Mouse (Mus musculus) kidney, postnatal 10 days (tissue): ENCODE data around the gene Zcchc14.

Experiments used
- DNase-seq: peaks from one replicate; pipeline ENCODE4 v3.0.0; 2021; ENCODE audit warnings: mixed read lengths

Zcchc14 gene

GRCm38 (mm10) chr8:121663101-121663500, 10.4 kb upstream of the Zcchc14 start:
- no peak for DNase-seq

GRCm38 (mm10) chr8:121661631-121662357, 9.1 kb upstream of the Zcchc14 start:
- no peak for DNase-seq

GRCm38 (mm10) chr8:121660602-121661001, 7.9 kb upstream of the Zcchc14 start:
- no peak for DNase-seq

GRCm38 (mm10) chr8:121654966-121655494, 2.3 kb upstream of the Zcchc14 start:
- DNase-seq = no peak

GRCm38 (mm10) chr8:121654131-121654530, 1.4 kb upstream of the Zcchc14 start:
- peak; percentile 11 for DNase-seq

GRCm38 (mm10) chr8:121653340-121654019, 779 bp upstream of the Zcchc14 start:
- DNase-seq = peak; percentile 44

GRCm38 (mm10) chr8:121651874-121652361, 783 bp downstream of the Zcchc14 start:
- peak; percentile 72 for DNase-seq

- peak; percentile 57 for DNase-seq
Observed at GRCm38 (mm10) chr8:121651308-121651873, 1.3 kb downstream of the Zcchc14 start.

GRCm38 (mm10) chr8:121650389-121651307, 2.1 kb downstream of the Zcchc14 start:
- DNase-seq = peak; percentile 41

- peak; percentile 61 for DNase-seq
Observed at GRCm38 (mm10) chr8:121649904-121650303, 2.8 kb downstream of the Zcchc14 start.

- DNase-seq = peak; percentile 30
Observed at GRCm38 (mm10) chr8:121649423-121649822, 3.3 kb downstream of the Zcchc14 start.

GRCm38 (mm10) chr8:121648451-121648850, 4.2 kb downstream of the Zcchc14 start:
- peak; percentile 14 for DNase-seq

- DNase-seq = peak; percentile 46
Observed at GRCm38 (mm10) chr8:121647511-121648215, 5.0 kb downstream of the Zcchc14 start.

- no peak for DNase-seq
Observed at GRCm38 (mm10) chr8:121643384-121643783, 9.3 kb downstream of the Zcchc14 start.

- DNase-seq = no peak
Observed at GRCm38 (mm10) chr8:121642804-121643203, 9.9 kb downstream of the Zcchc14 start.

GRCm38 (mm10) chr8:121636180-121636579, 16.5 kb downstream of the Zcchc14 start:
- no peak for DNase-seq

- DNase-seq = peak; percentile 78
Observed at GRCm38 (mm10) chr8:121635534-121635933, 17.2 kb downstream of the Zcchc14 start.

GRCm38 (mm10) chr8:121632401-121632800, 20.3 kb downstream of the Zcchc14 start:
- DNase-seq = no peak

- peak; percentile 75 for DNase-seq
Observed at GRCm38 (mm10) chr8:121631645-121632071, 21.0 kb downstream of the Zcchc14 start.

GRCm38 (mm10) chr8:121628681-121629080, 24.0 kb downstream of the Zcchc14 start:
- no peak for DNase-seq

GRCm38 (mm10) chr8:121623043-121623442, 29.7 kb downstream of the Zcchc14 start:
- no peak for DNase-seq

GRCm38 (mm10) chr8:121621879-121622278, 30.8 kb downstream of the Zcchc14 start:
- DNase-seq = no peak
